Mouse (Mus musculus) kidney, adult 2 months (tissue): ENCODE measurements around the gene Sowaha. TPM values are rescaled to one million over a fixed set of nuclear protein-coding genes. Genes with fewer than 3 reads are reported as not detected.

Source experiments
- DNase-seq: peaks from one replicate; pipeline ENCODE4 v3.0.0; 2021
- H3K27ac ChIP-seq: fragments of 200-500 bp; 2 replicates; pipeline ENCODE4 v1.5.1; 2012; ENCODE audit warnings: low read depth, low read length, control low read depth, inconsistent platforms; ENCODE audit not compliant: insufficient read depth
- H3K27me3 ChIP-seq: fragments of 200-500 bp; replicated peaks from 2 replicates; pipeline ENCODE4 v1.6.1; 2012; ENCODE audit warnings: mild to moderate bottlenecking, moderate library complexity, low read length, inconsistent platforms; ENCODE audit not compliant: control insufficient read depth, insufficient read depth
- H3K36me3 ChIP-seq: fragments of 200-500 bp; 2 replicates; pipeline ENCODE4 v1.6.1; 2012; ENCODE audit warnings: mild to moderate bottlenecking, moderate library complexity, low read length, inconsistent platforms; ENCODE audit not compliant: control insufficient read depth, insufficient read depth
- H3K4me1 ChIP-seq: fragments of 200-500 bp; 2 replicates; pipeline ENCODE4 v1.6.1; 2011; ENCODE audit warnings: low read length; ENCODE audit not compliant: control insufficient read depth, insufficient read depth
- H3K4me3 ChIP-seq: fragments of 200-500 bp; 2 replicates; pipeline ENCODE4 v1.5.1; 2011; ENCODE audit warnings: mild to moderate bottlenecking, low read depth, low read length, control low read depth; ENCODE audit not compliant: insufficient read depth
- CTCF ChIP-seq: fragments of 200-500 bp; conservative IDR thresholded peaks from 2 replicates; pipeline ENCODE4 v1.5.1; 2011; ENCODE audit warnings: low read depth, mild to moderate bottlenecking, control low read depth, low read length, moderate library complexity, mixed read lengths; ENCODE audit not compliant: insufficient read depth, insufficient read length
- POLR2A ChIP-seq: fragments of 200-500 bp; IDR thresholded peaks from one replicate; pipeline ENCODE4 v1.6.1; 2011; ENCODE audit warnings: low read depth, low read length, control low read depth
- WGBS: fragments of 180-500 bp; shearing (Covaris S2); methylation state at CpG from one replicate; pipeline ENCODE4 v1.1.7; 2018; 5-methylcytosine and 5-hydroxymethylcytosine counted together
- polyA plus RNA-seq: library from polyadenylated mRNA; depleted of rRNA; stranded (reverse); fragments of >200 nt; gene quantifications from 2 replicates; pipeline ENCODE4 v1.2.3, GENCODE M21; 2012

The Sowaha gene
- polyA plus RNA-seq, 1 experiment, result 0.84 TPM

GRCm38 (mm10) chr11:53456474-53457371 lies 23.4 kb downstream of the Sowaha start, which contains the start of the genes Gm10447 and Shroom1:
Gene Gm10447 (minus strand): TSS chr11:53457110.
Gene Shroom1 (plus strand): TSS chr11:53457205.
- H3K27ac ChIP-seq, result no peak within 1 kb of the TSS
- peak within 1 kb of the TSS; percentile 64 for H3K4me3 ChIP-seq
- H3K27me3 ChIP-seq, result no peaks in the 10 kb centered on the region
- peak; percentile 69 for DNase-seq
- H3K36me3 ChIP-seq, result no peaks in the 10 kb centered on the region
- TF ChIP-seq POLR2A (no peak), CTCF (peak; percentile 55)
- WGBS, result 5% methylated on average over 42 of the region's 42 CpGs
- peaks cover 4% of the 10 kb centered on the region; the same call in 1 of the 2 replicates for H3K4me1 ChIP-seq

GRCm38 (mm10) chr11:53453031-53453430 lies 27.0 kb downstream of the Sowaha start:
- Histone ChIP-seq H3K4me3 (no peak overlapping the region), H3K4me1 (peaks cover 4% of the 10 kb centered on the region; the same call in 1 of the 2 replicates), H3K27ac (no peak overlapping the region), H3K27me3 (no peaks in the 10 kb centered on the region), H3K36me3 (no peaks in the 10 kb centered on the region)
- WGBS, result 88% methylated on average over 5 of the region's 5 CpGs
- DNase-seq, result no peak
- TF ChIP-seq POLR2A (no peak), CTCF (no peak)

- Histone ChIP-seq H3K4me3 (no peak overlapping the region), H3K36me3 (no peaks in the 10 kb centered on the region), H3K4me1 (peaks cover 4% of the 10 kb centered on the region; the same call in 1 of the 2 replicates), H3K27me3 (no peaks in the 10 kb centered on the region), H3K27ac (no peak overlapping the region)
- no peak for TF ChIP-seq CTCF
- TF ChIP-seq POLR2A, result no peak
- DNase-seq, result peak; percentile 65
- WGBS, result 81% methylated on average over 9 of the region's 9 CpGs
These were observed 27.7 kb downstream of the Sowaha start for GRCm38 (mm10) chr11:53452396-53452795.

- no peak overlapping the region for H3K4me3 ChIP-seq
- DNase-seq, result no peak
- peaks cover 4% of the 10 kb centered on the region; the same call in 1 of the 2 replicates for H3K4me1 ChIP-seq
- no peaks in the 10 kb centered on the region for H3K27me3 ChIP-seq
- no peak overlapping the region for H3K27ac ChIP-seq
- H3K36me3 ChIP-seq, result no peaks in the 10 kb centered on the region
- TF ChIP-seq POLR2A (no peak), CTCF (no peak)
- 46% methylated on average over 2 of the region's 2 CpGs for WGBS
These were observed 28.7 kb downstream of the Sowaha start for GRCm38 (mm10) chr11:53451361-53451760.

- Histone ChIP-seq H3K4me3 (no peak overlapping the region), H3K36me3 (no peaks in the 10 kb centered on the region), H3K4me1 (peaks cover 4% of the 10 kb centered on the region; the same call in 1 of the 2 replicates), H3K27me3 (no peaks in the 10 kb centered on the region), H3K27ac (no peak overlapping the region)
- no peak for DNase-seq
- TF ChIP-seq POLR2A, result no peak
- no peak for TF ChIP-seq CTCF
- WGBS, result 26% methylated on average over 15 of the region's 15 CpGs
These were observed 29.9 kb downstream of the Sowaha start for GRCm38 (mm10) chr11:53450070-53450705.

GRCm38 (mm10) chr11:53448529-53448928 lies 31.5 kb downstream of the Sowaha start:
- Histone ChIP-seq H3K4me1 (peaks cover 4% of the 10 kb centered on the region; the same call in 1 of the 2 replicates), H3K4me3 (no peak overlapping the region), H3K27ac (no peak overlapping the region), H3K36me3 (no peaks in the 10 kb centered on the region), H3K27me3 (no peaks in the 10 kb centered on the region)
- no peak for TF ChIP-seq CTCF
- no peak for TF ChIP-seq POLR2A
- 65% methylated on average over 1 of the region's 1 CpGs for WGBS
- peak; percentile 94 for DNase-seq

GRCm38 (mm10) chr11:53447996-53448395 lies 32.1 kb downstream of the Sowaha start:
- H3K27me3 ChIP-seq, result no peaks in the 10 kb centered on the region
- 87% methylated on average over 8 of the region's 8 CpGs for WGBS

More at GRCm38 (mm10) chr11:53447996-53448395, 32.1 kb downstream of the Sowaha start:
- DNase-seq, result no peak
- no peak overlapping the region for H3K27ac ChIP-seq
- H3K4me1 ChIP-seq, result peaks cover 4% of the 10 kb centered on the region; the same call in 1 of the 2 replicates
- TF ChIP-seq CTCF (no peak), POLR2A (no peak)
- H3K36me3 ChIP-seq, result no peaks in the 10 kb centered on the region
- no peak overlapping the region for H3K4me3 ChIP-seq
